Mouse (Mus musculus) right cerebral cortex, postnatal 36 days (tissue): ENCODE data around the gene Gnmt.
A peak's percentile ranks its signal among the peaks of the same experiment; 100 is the strongest.

Source experiments
- DNase-seq, 2 experiments: peaks; one replicate each; pipeline ENCODE4 v3.0.0; 2022; ENCODE audit warnings: low spot score in 2 of 2, mixed read lengths in 1 of 2

Gene Gnmt

GRCm38 (mm10) chr17:46742986-46743385 is 14.0 kb upstream of the Gnmt start:
- no peak for DNase-seq

GRCm38 (mm10) chr17:46741305-46741704 is 12.3 kb upstream of the Gnmt start:
- no peak for DNase-seq

GRCm38 (mm10) chr17:46736160-46736559 is 7.2 kb upstream of the Gnmt start:
- DNase-seq, result no peak

- no peak for DNase-seq
These were observed 6.3 kb upstream of the Gnmt start for GRCm38 (mm10) chr17:46735287-46735686.

GRCm38 (mm10) chr17:46734055-46734454 is 5.1 kb upstream of the Gnmt start:
- DNase-seq, result no peak

GRCm38 (mm10) chr17:46728496-46728895 is 472 bp downstream of the Gnmt start:
- no peak for DNase-seq

- no peak for DNase-seq
These were observed 947 bp downstream of the Gnmt start for GRCm38 (mm10) chr17:46728021-46728420.

- DNase-seq, result no peak
These were observed 1.7 kb downstream of the Gnmt start for GRCm38 (mm10) chr17:46727271-46727670.

GRCm38 (mm10) chr17:46725731-46726645 is 3.0 kb downstream of the Gnmt start:
- DNase-seq, result no peak

GRCm38 (mm10) chr17:46725273-46725672 is 3.7 kb downstream of the Gnmt start:
- no peak for DNase-seq

GRCm38 (mm10) chr17:46724477-46725084 is 4.4 kb downstream of the Gnmt start:
- DNase-seq, result no peak

- no peak for DNase-seq
These were observed 7.9 kb downstream of the Gnmt start for GRCm38 (mm10) chr17:46721077-46721476.

- no peak for DNase-seq
These were observed 14.0 kb downstream of the Gnmt start for GRCm38 (mm10) chr17:46714756-46715481.

GRCm38 (mm10) chr17:46713849-46714248 is 15.1 kb downstream of the Gnmt start:
- no peak for DNase-seq

- no peak for DNase-seq
These were observed 16.5 kb downstream of the Gnmt start for GRCm38 (mm10) chr17:46712442-46712841.

- no peak for DNase-seq
These were observed 17.2 kb downstream of the Gnmt start for GRCm38 (mm10) chr17:46711612-46712271.

- peak; percentile 88 to 90 for DNase-seq
These were observed 17.9 kb downstream of the Gnmt start, which contains the start of gene Pex6 for GRCm38 (mm10) chr17:46710959-46711597. Pex6 (plus strand) TSS chr17:46711463.

- DNase-seq, result no peak
These were observed 22.4 kb downstream of the Gnmt start for GRCm38 (mm10) chr17:46706375-46707089.

- peak; percentile 96 to 97 for DNase-seq
These were observed 23.8 kb downstream of the Gnmt start, which contains the start of gene Ppp2r5d for GRCm38 (mm10) chr17:46704887-46705835. Ppp2r5d (minus strand) TSS chr17:46705111.
